Mouse (Mus musculus) embryonic fibroblast, embryonic 13.5 days (primary cell): ENCODE measurements at regions not wholly inside any gene's neighbourhood (a gene's known extent, or its start where the extent isn't known, plus 50 kb on each side); places are given as distances from the start of the nearest gene placed in this dataset.

Experiments used
- CTCF ChIP-seq: IDR thresholded peaks from 2 replicates; pipeline ENCODE4 v1.5.1; 2011; ENCODE audit warnings: mild to moderate bottlenecking, control low read depth, low read length, moderate library complexity, borderline replicate concordance; ENCODE audit not compliant: insufficient read depth
- POLR2A ChIP-seq: IDR thresholded peaks from 2 replicates; pipeline ENCODE4 v1.6.1; 2011; ENCODE audit warnings: low read depth, mild to moderate bottlenecking, control low read depth, low read length, moderate library complexity

DNA sequence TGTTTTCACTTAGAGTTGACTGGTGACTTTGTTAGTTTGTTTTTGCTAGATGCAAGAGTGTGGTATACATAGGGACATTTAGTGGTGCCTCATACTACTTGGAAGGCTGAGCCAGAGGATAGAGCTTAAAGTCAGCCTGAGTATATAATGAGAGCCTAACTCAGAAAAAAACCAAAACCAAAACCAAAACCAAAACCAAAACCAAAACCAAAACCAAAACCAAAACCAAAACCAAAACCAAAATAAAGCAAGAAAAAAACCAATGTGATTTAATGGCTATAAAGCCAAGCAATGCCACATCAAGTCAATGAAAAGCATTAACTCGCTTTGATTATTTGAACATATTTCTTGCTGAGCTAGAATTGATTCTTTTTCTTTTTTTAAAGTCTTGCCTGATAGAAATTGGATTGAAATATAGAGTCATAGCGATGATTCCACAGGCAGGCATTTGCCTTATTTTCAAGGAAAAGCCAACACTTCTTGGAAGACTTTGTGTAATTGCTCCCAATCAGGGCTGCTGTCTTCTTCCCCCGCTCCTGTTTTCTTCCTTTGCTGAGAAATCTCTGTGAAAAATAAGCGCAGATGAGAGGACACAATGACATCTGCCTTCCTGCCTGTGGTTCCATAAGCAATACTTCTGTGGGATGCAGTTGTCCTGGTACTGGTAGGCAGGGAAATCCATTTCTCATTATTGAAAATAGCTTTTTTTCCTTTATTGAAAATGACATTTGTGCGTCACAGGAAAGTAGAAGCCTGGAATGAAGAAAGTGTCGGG, 213.7 kb downstream of the Gpd2 start:
- no peak for TF ChIP-seq POLR2A
- no peak for TF ChIP-seq CTCF
